Mouse (Mus musculus) 416B (cell line): Measurements from ENCODE around the gene Foxp3.

Experiments
- DNase-seq: peaks from one replicate; pipeline ENCODE4 v3.0.0; 2011; ENCODE audit warnings: low read depth

Foxp3 gene

DNA sequence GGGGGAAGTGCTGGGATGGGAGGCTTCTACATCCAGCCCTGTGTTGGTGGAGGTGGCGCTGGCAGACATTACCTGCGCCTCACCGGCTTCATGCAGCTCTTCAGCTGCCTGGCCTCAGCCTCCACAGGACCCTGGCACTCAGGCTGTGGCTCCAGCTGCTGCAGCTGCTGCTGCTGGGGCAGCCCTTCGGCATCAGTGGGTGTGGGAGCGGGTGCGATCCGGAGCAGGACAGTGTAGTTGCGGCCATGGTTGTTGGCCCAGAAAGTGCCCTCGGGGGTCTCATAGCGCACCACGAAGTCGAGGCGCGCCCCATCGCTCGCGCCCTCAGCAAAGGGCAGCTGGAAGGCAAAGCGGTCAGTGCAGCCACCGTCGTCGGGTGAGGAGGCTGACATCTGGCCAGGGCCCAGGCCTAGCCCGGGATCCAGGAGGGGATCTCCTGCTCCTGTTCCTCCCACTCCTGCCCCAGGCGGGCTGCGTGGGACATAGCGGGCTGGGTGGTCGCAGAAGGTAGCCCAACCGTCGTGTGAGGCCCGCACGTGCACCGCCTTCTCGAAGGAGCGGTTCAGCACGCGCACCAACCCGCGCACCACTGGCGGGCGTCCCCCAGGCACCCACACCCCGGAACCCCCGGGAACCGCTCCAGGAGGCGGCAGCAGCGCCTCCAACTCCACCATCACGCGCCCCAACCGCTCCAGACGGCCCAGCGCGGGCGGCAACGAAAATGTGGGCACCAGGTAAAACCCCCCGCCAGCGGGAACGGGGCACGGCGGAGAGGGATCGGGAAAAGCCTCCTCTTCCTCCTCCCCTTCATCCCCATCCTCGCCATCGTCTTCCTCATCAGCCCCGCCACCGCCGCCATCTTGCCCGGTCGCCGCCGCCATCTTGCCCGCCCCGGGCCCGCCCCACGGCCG lies at the start of gene Foxp3:
Gene Foxp3, plus strand, starts transcription at position 469 of the 911 bp plus-strand sequence.
- DNase-seq = no peak

DNA sequence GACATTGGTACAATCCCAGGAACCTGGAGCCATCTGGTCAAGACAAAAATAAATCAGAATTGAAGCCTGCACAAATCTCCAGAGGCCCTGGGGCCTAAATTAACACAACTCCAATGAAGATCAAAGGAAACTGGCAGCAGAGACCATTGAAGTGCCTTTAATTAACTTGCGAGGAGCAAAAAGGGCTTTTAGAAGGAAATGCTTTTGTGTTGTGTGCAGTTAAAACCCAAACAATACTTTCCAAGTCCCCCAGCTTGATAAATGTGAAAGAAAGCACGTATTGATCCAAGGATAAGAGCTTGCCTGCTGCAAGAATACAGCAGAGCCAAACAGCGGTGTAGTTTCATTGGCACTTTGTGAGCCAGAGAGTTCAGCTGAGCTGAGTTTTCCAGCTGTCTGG lies 48.5 kb upstream of the Foxp3 start:
- no peak for DNase-seq

DNA sequence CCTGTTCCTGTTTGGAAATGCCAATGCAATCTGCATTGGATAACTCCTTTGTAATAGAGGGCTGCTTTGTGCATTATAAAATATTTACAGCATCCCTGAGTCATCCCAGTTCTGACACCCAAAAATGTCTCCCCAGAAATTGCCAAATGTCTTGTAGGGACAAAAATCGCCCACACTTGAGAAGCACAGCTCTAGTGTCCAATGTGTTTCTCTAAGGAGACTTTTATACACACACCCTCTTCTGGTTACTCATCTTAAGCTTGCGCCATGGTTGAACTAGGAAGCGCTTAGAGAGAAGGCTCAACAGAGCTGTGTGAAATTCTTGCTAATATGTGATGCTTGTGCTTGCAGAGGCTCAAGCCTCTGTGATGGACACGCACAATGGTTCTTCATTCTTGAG lies 20.0 kb upstream of the Foxp3 start:
- no peak for DNase-seq

DNA sequence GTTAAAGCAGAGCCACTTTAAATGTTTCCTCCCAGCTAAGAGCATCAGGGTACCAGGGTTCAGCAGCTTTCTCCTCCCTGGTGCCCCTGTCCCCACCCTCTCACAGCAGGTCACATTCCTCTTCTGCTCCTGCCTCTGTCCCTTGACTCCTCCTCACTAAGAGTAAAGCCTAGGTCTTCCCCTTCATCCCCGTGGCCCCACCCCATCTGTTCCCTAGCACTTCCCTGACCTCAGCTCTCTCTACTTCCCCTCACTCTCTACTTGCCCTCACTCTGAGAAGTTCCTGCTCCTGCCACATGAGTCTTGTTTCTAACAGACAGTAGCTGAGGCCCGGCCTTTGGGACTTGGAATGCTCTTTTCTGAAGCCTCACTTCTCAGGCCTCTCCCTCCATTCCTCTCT lies 10.4 kb upstream of the Foxp3 start:
- DNase-seq = no peak

- DNase-seq = peak; percentile 51
Observed at GRCm38 (mm10) chrX:7566352-7566751, 7.1 kb upstream of the Foxp3 start.

GRCm38 (mm10) chrX:7567491-7567890 lies 6.0 kb upstream of the Foxp3 start:
- DNase-seq = no peak

- peak; percentile 28 for DNase-seq
Observed at GRCm38 (mm10) chrX:7570481-7571175, 2.8 kb upstream of the Foxp3 start.

DNA sequence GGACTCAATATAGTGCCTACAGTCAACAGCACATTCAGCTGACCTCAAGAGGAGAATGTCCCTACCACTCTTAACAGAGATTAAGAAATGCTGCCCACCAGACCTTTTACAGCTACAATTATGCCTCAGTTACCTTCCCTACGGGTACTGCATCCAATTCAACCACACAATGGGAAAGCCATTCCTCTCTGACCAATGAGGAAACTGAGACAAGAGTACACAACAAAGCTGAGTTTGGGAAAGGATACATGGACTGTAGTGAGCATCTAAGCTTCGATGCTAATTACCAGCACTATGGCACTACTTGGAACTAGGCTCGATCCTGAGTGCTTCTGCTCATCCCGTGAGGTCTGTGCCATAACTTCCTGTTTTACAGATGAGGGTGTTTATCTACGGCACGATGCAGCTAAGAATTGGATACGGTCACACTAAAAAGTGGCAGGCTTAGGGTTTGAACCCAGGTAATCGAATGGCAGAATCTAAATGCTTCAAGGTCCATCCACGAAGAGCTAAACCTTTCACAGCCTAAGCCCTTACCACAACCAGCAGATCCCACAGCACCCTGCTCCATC lies 1.8 kb upstream of the Foxp3 start:
- DNase-seq = no peak

GRCm38 (mm10) chrX:7572466-7572865 lies 978 bp upstream of the Foxp3 start:
- DNase-seq = no peak

- peak; percentile 96 for DNase-seq
Observed at GRCm38 (mm10) chrX:7574087-7574884, 842 bp downstream of the Foxp3 start, which contains the start of gene Ppp1r3f. Gene Ppp1r3f (minus strand): TSS chrX:7574283.

GRCm38 (mm10) chrX:7574885-7575231 lies 1.4 kb downstream of the Foxp3 start:
- no peak for DNase-seq

DNA sequence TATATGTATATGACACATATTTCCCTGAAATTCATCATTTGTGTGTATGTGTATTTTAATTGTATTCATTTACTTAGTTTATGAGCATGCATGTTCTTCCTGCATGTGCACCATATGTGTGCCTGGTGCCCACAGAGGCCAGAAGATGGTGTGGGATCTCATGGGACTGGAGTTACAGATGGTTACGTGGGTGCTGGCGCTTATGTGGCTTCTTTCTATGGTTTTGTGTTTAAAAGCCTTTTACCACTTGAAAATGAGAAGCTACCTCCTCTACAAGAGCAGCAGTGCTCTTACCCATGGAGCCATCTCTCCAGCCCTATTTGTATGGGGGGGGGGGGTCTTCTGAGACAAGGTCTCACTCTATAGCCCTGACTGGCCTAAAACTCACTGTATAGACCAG lies 7.7 kb downstream of the Foxp3 start:
- no peak for DNase-seq

DNA sequence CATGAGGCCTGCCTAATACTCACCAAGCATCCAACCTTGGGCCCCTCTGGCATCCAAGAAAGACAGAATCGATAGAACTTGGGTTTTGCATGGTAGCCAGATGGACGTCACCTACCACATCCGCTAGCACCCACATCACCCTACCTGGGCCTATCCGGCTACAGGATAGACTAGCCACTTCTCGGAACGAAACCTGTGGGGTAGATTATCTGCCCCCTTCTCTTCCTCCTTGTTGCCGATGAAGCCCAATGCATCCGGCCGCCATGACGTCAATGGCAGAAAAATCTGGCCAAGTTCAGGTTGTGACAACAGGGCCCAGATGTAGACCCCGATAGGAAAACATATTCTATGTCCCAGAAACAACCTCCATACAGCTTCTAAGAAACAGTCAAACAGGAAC lies 10.4 kb downstream of the Foxp3 start:
- DNase-seq = no peak

GRCm38 (mm10) chrX:7586356-7586755 lies 12.9 kb downstream of the Foxp3 start:
- no peak for DNase-seq

DNA sequence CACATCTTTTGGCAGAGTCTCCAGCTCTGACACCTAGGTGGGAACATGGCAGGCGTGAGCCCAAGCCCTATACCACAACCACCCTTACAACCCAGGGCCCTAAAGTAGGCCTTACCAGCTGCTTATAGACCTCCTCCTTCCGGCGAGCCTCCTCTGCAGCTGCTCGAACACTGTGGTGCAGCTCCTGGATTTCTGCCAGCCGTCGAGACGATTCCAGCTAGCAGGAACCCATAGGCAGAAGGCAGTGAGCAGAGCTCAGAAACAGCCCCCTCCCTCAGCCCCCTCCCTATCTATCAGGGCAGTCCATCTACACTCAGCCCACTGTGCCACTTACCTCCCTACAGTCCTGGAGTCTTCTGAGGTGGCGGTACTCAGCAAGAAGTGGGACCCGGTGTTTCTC lies 21.9 kb downstream of the Foxp3 start:
- no peak for DNase-seq

DNA sequence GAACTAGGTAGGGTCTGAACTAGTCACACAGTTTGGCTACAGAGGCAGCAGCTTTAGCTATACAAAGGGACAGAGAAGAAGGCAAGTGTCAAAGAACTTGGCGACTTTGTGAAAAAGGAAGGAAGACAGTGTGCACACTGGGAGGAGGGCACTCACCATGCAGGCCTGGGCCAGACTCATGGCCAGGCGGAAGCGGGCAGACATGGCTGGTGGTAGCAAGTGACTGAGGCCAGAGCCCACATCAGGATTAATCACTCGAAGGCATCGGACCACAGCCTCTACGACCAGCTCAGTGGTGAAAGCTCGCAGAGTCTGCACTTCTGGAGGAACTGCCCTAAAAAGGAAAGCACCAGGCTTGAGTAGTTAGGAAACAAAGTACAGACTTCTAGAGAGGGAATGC lies 30.6 kb downstream of the Foxp3 start:
- peak; percentile 51 for DNase-seq

GRCm38 (mm10) chrX:7604879-7605574 lies 31.6 kb downstream of the Foxp3 start, which contains the start of gene Ccdc22:
Gene Ccdc22 (minus strand): TSS chrX:7605517.
- DNase-seq = peak; percentile 90

- DNase-seq = no peak
Observed at GRCm38 (mm10) chrX:7605575-7605941, 32.1 kb downstream of the Foxp3 start.

- DNase-seq = no peak
Observed at GRCm38 (mm10) chrX:7606783-7607182, 33.3 kb downstream of the Foxp3 start, which contains the start of gene Cacna1f. Gene Cacna1f (plus strand): TSS chrX:7607083.

- no peak for DNase-seq
Observed at GRCm38 (mm10) chrX:7610035-7610434, 36.6 kb downstream of the Foxp3 start.

DNA sequence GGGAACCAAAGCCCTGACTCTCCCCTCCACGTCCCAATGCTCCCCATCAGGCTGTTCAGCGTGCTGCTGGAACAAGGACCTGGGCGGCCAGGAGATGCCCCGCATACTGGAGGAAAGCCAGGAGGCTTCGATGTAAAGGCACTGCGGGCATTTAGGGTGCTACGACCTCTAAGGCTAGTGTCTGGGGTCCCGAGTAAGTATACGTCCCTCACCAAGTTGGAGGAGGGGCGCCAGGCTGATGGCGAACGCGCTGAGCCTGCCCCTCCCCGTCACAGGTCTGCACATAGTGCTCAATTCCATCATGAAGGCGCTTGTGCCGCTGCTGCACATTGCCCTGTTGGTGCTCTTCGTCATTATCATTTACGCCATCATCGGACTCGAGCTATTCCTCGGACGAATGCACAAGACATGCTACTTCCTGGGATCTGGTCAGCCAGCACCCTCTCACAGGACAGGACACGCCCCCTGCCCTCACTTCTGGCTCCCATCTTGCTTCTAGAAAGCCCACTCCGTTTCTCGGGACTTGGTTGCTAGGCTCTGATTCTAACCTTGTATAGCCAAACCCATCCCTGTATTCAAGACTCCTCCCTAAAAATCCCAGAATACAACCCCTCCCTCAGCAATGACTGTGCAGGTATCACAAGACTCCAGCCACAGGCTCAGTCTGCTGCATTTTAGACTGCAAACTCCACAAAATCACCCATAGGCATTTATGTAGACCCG lies 37.3 kb downstream of the Foxp3 start:
- no peak for DNase-seq
